Mouse (Mus musculus) urinary bladder, adult 2 months (tissue): Measurements from ENCODE around the gene Mpz. TPM values are rescaled to one million over a fixed set of nuclear protein-coding genes. Genes with fewer than 3 reads are reported as not detected.
"Not testable (repeated sequence)": the region's sequence is repeated elsewhere in the genome, so short reads cannot be mapped to it uniquely, and the experiment has no call there.

Source experiments
- DNase-seq: peaks from one replicate; pipeline ENCODE4 v3.0.0; 2022; ENCODE audit warnings: low spot score
- polyA plus RNA-seq: library from polyadenylated mRNA; depleted of rRNA; stranded (reverse); fragments of >200 nt; gene quantifications from 2 replicates; pipeline ENCODE4 v1.2.3, GENCODE M21; 2012

The Mpz gene
- polyA plus RNA-seq, 1 experiment, result 28.5 TPM

DNA sequence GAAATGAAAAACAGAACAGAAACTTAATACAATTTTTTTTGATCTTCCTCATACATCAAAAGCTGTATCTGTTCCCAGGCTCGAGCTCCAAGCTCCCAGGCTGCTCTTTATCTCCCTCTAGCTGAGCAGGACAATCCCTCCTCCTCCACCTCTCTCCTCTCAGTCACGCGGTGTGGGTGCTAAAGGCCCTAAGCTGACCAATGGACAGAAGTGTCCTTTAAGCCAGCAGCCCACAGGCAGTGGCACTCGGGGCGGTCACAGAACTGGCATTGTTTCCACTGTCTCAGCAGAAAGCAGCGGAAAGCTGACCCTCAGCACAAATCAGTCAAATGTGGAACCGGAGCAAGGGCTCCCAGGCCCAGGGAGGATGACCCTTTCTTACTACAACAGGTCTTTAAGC lies 21.3 kb upstream of the Mpz start:
- DNase-seq, result no peak

DNA sequence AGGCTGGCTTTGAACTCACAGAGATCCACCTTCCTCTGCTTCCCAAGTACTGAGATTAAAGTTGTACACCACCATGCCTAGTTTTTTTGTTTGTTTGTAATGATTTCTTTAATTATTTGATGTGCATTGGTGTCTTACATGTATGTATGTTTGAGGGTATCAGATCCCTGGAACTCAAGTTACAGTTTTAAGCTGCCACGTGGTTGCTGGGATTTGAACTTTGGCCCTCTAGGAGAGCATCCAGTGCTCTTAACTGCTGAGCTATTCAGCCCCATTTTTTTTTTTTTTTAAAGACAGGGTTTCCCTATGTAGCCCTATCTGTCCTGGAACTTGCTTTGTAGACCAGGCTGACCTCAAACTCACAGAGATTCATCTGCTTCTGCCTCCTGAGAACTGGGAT lies 19.5 kb upstream of the Mpz start:
- no peak for DNase-seq

DNA sequence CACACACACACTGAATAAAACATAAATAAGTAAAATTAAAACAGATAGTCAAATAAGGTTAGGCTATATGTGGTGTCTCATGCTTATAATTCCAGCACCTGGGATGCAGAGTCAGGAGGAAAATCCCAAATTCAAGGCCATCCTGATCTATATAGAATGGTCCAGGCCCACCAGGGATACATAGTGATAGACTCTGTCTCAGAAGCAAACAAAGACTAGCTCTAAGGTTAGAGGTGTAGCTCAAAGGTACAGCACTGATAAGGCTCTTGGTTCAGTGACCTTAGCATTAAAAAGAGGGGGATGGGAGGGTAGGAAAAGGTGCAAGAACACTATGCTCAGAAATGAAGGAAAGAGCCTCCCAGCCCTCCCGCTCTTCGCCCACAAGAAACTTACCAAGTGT lies 14.9 kb upstream of the Mpz start:
- DNase-seq, result no peak

DNA sequence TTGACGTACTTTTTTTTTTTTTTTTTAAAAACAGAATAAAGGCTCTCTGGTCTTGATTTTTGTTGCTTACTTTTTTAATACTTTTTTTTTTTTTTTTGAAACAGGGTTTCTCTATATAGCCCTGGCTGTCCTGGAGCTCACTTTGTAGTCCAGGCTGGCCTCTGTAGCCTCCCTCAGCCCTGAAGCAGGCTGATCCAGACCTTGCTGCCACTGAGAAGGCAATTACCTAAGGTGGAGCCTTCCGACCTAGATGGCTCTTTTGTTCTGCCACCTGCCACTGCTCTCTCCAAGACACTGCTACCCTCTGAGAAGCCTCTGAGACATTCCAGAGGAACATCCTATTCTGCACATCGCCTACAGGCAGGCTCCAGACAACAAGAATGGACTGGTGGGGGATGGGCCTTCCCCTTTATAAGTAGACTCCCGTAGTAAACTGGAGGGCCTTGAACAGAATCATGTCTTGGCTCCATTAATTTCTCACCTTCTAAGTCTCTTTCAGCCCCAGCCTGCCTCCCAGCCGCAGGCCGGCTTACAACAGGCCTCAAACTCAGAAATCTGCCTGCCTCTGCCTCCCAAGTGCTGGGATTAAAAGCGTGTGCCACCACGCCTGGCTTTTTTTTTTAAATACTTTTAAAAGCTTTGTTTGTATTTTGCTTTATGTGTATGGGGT lies 12.9 kb upstream of the Mpz start:
- DNase-seq, result not testable (repeated sequence)

DNA sequence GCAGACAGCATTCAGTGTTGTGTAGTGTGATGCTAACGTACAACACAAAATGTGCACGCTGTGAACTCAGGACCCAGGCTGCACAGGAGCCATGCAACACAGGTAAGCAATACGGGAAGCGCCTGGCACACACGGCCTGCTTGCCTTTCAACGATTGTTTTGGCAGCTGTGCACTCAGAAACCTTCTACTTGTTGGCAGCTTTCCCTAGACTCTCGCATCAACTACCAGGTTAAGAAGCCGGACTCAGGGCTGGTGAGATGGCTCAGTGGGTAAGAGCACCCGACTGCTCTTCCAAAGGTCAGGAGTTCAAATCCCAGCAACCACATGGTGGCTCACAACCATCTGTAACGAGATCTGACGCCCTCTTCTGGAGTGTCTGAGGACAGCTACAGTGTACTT lies 7.5 kb upstream of the Mpz start:
- DNase-seq, result not testable (repeated sequence)

DNA sequence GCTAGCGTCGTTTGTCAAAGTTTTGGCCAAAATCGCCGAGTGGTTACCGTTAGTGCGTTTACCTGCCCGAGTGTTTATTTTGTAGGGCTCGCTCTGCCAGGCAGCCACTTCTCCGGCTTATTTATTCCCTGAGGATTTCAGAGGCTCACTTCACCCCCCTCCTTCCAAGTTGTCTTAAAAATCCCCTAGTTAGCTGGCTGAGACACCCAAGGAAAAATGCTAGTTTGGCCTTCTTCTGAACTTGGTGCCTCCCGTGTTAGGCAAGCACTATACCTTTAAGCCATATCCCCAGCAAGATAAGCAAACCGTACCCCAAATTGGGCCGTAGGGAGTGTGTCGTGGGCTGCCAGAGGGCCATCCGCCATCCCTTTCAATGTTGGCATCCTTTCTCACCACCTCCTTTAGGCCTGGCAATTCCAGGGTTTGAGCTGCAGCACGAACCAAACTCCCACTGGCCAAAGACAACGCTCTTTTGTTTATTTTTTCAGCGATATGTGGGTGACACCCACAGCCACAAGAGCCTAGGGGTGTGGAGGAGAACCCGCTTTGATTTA lies 404 bp downstream of the Mpz start:
- DNase-seq, result no peak

DNA sequence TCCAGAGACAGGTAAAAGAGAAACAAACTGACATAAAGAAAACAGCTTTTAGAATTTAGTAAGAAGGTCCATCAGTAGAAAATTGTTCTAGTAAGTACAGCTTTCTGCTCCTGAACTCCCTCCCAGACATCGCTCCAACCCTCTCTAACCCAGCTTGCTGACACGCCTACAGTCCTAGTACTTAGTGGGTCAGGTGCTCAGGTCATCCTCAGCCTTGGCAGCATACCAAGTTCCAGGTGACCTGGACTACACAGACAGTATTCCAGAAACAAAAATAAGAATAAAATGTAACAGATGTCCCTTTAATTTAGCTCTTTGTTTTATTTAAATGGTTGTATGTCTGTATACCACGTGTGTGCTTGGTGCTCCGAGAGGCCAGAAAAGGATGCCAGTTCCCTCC lies 1.5 kb downstream of the Mpz start:
- DNase-seq, result no peak

DNA sequence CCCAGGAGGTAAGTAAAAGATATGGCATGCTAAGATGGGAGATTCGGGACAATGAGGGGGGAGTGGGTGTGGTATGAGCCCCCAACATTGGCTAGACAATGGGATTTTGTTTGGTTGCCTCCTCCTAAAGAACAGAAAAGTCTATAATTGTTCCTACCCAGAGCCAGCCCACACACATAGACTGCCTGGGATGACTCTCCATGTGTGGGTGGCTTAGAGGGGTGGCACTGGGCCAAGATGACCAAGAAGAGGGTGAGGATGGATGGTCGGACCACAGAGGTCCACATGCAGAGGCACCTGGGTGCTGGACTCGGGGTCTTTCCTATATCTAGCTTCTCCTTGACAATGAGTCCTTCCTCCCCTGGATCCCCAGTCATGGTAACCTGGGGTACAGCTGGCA lies 6.1 kb downstream of the Mpz start:
- DNase-seq, result no peak

DNA sequence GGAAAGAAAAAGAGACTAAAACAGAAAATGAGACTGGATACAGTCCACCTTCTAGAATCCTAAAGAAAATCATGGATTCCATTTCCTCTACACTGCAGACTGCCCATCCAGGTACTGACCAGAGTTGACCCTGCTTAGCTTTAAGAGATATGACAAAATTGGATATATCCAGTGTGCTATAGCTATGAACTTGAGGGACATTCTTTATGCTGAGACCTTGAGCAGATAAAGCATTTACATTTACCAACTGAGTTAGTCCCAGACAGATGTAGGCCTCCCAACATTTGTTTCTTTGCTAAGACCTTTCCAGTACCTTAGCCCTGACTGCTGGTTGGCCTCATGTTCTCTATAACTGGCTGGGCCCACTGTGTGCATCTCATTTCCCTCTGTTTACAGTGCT lies 7.5 kb downstream of the Mpz start:
- DNase-seq, result no peak

DNA sequence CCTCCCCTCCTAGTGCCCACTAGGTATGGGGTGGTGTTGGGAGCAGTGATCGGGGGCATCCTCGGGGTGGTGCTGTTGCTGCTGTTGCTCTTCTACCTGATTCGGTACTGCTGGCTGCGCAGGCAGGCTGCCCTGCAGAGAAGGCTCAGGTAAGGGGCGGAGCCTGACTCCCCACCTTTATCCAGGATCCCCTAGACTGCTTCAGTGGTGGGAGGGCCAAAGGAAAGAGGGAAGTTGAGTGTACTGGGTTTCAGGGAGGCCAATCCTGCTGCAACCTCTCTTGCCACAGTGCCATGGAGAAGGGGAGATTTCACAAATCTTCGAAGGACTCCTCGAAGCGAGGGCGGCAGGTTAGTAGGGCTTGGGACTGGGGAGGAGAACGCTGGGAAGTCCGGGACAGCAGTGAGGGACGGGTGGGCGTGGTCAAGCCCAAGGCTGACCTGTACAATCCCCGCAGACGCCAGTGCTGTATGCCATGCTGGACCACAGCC lies 9.0 kb downstream of the Mpz start:
- DNase-seq, result no peak

DNA sequence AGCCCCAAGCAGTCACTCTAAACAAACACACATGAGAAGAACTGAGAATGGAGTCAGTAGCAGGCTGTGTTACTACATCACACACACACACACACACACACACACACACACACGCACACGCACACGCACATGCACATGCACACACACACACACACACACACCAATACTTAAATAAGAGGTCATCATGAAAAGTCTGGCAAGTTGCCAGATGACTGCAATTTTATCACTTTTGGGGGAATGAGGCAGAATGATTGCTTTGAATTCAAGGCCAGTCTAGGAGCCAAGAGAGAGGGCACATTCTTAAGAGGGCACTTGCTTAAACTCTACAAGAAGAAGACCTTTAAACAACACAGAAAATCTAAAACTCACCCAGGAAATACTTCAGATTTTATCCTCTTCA lies 12.0 kb downstream of the Mpz start:
- DNase-seq, result no peak

DNA sequence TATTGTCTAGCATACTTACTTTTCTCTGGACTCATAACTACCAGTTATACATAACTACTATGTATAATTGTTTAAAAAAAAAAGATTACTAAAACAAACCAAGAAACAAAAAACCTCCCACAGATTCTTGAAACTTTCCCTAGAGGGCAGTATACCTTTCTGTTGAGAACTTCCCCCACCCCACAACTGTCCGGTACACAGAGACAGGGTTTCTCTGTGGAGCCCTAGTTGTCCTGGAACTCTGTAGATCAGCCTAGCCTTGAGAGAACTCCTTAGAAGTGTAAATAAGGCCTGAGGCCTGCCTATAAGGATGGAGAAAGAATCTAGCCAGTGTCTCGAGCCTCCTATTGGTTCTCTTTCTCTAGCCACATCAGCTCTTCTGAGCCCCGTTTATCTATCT lies 13.7 kb downstream of the Mpz start:
- DNase-seq, result no peak

DNA sequence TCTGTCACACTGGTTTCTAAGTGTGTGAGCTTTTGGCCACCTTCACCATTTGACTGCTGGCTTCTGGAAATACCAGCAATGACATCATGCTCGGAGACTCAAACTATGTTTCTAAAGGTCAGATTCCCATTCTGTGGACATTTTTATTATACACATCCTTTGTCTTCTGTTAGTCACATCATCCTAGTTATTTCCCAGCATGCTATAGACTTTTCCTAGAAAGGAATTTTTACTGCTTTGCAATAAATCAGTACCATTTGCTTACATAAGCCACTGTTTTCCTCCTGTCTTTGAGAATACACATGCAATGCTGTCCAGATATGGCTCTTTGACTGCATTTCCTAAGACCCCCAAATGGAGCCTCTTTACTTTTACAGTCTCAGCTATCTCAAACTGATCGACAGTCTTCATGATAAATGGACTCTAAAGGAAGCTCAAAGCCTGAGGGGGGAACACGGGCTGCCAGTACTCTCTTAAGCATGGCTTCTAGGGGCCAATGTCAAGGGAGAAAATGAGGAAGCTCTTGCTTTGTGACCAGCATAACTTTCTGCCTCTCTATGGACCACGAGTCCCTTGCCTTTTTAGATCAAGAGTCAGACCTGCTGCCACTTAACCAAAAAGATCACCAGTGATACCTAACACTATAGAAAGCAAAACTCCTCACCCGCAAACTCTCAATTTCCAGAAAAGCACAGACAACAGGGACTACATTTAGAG lies 15.3 kb downstream of the Mpz start:
- no peak for DNase-seq

DNA sequence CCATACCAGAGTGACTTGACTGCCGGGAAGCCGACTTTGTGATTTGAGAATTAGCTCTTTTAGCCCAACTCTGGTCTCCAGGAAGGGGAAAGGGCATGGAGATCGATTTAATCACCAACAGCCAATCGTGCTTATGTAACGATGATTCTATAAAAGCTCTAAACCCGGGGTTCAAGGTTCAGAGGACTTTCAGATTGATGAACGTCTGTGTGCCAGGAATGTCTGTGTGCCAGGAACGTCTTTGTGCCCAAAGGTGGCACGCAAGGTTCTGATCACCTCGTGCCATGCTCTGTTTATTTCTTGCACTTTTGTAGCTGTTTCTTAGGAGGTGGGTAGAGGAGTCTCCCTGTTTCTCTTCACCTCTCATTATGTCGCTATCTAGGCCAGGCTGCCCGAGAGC lies 18.4 kb downstream of the Mpz start:
- no peak for DNase-seq

DNA sequence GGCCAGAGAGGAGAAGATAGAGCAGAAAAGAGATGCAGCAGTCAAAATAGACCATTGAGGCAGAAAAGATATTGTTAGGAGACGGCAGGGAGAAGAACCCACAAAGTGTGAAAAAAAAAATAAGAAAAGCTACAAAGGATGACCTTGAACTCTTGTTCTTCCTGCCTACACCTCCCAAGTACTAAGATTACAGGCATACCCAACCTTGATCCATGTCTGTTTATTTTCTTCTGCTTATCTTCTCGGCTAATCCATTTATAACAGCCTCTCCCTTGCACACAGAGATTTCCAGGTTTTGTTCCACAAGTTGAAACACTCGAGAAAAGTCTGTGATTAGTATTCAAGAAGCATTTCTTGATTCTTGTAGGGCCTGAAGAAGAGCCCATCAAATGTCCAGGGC lies 19.4 kb downstream of the Mpz start:
- no peak for DNase-seq

DNA sequence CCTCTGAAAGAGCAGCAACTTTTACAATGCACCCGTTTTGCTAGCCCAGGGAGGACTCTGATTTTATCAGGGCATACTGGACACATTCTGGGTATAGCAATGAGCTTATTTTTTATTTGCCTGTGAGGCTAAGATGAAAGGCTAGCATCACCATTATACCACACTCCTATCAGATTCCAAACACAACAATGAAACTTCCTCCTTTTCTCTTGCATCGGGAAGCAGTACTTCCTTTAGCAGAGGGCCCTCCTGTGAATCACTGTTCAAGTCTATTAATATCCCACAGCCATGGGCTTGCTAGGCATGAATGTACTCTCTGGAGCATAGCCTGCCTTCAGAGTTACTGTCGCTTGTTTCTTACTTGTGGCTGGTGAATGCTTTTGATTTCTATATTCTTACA lies 20.6 kb downstream of the Mpz start:
- no peak for DNase-seq

DNA sequence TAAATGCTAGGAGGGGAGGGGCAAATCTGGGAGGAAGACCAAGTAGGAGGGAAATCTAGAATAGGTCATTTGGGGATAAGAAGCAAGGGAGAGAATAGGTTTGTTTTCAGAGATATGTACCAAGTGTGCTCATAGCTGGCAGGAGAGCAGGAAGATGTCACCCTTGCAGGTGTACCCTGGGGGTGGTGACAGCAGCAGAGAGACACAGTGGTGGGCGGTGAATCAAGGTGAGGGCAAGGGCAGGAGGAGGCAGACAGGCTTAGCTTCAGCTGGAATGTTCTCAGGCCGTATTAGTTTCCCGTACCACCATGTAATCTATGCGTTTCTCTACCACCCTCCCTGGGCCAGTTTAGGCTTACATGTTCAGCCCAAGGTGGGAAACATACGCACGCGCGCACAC lies 22.3 kb downstream of the Mpz start:
- DNase-seq, result no peak

DNA sequence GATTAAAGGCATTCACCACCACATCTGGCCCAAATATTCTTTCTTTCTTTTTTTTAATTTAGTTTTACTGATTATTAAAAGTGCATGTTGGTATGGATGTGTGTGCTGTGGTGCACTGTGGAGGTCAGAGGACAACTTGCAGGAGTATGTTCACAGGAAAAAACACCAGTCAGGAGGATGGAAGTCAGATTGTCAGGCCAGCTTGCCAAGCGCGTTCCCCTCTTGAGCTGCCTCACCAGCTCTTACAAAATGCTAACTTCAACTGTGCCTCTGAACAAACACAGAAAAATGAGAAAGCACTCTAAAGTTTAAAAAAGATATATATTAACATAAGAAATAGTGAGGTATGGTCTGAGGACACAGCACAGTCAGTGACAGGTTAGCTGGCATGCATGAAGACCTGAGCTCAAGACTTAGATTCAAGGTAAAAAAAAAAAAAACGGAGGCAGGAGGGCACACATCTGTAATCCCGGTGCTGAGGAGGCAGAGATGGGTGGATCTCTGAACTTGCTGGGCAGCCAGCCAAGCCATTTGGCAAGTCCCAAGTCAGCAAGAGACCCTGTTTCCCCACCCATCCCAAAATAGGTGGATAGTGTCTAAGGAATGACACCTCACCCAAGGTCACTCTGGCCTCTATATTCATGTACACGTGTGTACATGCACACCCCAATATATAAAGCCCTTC lies 29.1 kb downstream of the Mpz start:
- DNase-seq, result no peak

DNA sequence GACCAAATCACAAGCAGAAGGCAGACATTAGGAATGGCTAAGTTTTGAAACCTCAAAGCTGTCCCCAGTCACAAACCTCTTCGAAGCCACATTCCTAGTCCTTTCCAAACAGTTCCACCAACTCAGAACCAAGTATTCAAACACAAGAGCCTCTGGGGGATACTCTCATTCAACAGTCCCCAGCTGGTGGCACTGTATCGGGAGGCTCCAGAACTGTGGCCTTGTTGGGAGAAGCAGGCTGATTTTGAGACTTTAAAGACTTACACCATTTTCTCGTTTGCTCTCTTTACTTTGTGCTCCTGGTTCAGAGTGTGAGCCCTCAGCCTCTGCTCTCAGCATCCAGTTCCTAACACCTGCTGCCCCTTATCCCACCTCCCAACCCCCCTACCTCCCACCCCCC lies 32.5 kb downstream of the Mpz start:
- no peak for DNase-seq

DNA sequence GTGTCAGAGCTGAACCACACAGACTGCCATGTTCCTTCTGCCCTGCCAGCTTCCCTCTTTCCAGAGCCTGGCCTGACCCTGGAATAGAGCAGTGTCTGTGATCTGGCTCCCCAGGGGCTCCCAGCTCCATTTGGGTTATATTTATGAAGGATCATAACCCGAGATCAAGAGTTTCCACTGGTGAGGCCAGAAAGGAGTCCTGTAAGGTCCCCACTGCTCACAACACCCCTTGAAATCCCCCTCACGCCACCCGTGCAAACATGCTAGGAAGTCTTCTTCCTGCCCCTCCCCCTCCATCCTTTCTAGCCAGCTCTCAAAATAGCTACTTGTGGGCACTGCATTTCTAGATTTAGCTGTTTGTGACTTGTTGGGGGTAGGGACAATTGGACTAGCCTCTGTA lies 33.1 kb downstream of the Mpz start:
- no peak for DNase-seq

DNA sequence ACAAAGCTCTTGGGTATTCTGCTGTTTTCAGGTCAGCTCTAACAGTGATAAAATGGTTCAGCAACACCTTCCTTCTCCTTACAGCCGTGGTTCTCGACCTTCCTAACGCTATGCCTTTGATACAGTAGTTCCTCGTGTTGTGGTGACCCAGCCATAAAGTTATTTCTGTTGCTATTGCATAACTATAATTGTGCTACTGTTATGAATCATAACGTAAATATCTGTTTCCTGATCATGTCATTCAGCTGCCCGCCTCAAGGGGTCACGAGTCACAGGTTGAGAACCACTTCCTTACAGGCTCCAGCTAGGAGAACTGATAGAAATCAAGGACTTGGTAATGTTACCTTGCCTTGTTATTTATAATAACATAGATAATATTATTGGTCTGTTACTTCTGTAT lies 33.8 kb downstream of the Mpz start:
- no peak for DNase-seq

DNA sequence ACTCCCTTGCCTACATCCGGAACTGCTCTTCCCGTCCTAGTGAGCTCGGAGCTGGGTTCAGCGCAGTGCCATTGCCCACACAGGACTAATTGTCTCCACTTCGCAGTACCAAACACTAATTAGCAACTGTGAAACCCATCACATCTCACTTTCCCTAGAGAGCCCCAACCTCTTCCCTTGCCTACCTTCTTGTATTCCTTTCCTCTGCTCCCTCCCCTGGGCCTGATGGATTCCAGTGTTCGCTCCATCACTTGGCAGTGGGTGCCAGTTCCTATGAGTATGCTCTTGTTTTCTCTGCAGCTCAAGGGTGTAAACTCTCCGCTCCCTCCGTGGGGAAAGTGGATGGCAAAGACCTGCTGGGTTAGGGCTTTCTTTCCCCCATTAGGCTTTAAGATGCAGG lies 35.1 kb downstream of the Mpz start:
- DNase-seq, result no peak
